Mouse (Mus musculus): ENCODE measurements around the gene Hif1an. TPM values are rescaled to one million over a fixed set of nuclear protein-coding genes. Genes with fewer than 3 reads are reported as not detected.

Gene Hif1an
- 12.2 and 13.8 TPM in 2 replicates for polyA plus RNA-seq (2015; fragmentation: Nextera tagmentation; extraction: Ambion mirVana)

DNA sequence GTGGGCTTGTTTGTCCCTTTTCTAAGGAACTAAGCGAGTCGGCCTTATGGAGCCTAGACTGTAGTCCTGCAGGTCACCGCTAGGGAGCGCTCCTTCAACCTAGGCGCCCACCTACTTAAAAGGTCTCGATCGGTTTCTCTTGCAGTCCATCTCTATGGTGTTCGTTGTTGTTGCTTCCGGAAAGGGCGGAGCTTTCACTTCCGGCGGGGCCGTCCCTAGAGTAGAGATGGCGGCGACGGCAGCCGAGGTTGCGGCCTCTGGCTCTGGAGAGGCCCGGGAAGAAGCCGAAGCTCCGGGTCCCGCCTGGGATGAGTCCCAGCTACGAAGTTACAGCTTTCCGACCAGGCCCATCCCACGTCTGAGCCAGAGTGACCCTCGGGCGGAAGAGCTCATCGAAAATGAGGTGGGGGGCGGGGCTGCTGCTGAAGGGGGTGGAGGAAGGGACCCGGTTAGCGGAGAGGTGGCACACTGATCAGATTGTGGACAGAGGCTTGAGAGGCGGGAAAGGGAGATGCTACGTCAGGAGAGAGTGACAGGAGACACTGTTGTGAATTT is at the start of gene Hif1an:
TSS of gene Hif1an (plus strand) at position 199 of the 555 bp plus-strand sequence.

DNA sequence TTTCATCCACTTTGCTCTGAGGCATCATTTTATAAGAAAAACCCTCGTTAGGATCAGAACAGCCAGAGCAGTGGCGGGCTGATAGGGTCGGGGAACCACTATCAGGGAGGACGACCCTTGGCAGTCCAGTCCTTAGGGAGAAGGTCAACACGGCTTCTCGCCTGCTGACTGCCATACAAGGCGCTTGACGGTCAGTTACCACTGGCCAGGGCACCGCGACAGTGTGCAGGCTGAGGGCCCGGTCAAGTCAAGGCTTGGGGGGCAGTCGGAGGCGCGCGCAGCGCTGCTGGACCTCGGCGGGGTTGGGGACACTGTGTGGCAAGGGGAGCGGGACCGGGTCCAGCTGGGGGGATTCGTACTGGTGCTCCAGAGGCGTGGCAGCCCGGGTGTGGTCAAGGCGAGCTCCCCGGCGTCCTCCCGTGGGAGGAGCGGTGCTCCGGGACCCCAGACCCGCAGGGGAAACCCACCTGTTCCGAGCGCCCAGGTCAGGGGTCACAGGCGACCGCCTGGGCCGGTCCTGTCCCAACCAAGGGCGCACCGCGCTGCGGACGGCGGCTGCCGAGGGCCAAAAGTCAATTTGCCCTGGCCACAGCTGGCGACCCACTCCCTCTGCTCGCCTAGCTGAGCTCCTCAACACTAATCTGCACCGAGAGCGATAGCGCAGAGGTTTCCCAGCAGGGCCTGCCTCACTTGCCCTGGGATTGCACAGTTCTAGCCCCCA is 17.2 kb upstream of the Hif1an start, which contains the start of gene Sec31b:
TSS of gene Sec31b (minus strand) at position 544 of the 721 bp plus-strand sequence.

DNA sequence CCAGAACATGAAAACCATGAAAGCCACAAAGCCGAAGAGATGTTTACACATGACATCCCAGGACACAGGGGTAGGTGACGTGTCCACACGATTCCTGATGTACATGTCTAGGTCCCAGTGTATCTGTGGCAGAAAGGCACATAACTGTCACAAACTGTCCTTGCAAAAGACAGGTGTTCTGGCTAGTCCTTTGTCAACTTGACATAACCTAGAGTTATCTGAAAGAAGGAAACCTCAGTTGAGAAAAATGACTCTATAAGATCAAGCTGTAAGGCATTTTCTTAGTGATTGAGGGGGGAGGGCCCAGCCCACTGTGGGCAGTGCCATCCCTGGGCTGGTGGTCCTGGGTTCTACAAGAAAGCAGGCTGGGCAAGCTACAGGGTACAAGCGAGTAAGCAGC is 9.9 kb upstream of the Hif1an start, which contains the start of gene Gm20538:
TSS of gene Gm20538 (minus strand) at position 101 of the 400 bp plus-strand sequence.

DNA sequence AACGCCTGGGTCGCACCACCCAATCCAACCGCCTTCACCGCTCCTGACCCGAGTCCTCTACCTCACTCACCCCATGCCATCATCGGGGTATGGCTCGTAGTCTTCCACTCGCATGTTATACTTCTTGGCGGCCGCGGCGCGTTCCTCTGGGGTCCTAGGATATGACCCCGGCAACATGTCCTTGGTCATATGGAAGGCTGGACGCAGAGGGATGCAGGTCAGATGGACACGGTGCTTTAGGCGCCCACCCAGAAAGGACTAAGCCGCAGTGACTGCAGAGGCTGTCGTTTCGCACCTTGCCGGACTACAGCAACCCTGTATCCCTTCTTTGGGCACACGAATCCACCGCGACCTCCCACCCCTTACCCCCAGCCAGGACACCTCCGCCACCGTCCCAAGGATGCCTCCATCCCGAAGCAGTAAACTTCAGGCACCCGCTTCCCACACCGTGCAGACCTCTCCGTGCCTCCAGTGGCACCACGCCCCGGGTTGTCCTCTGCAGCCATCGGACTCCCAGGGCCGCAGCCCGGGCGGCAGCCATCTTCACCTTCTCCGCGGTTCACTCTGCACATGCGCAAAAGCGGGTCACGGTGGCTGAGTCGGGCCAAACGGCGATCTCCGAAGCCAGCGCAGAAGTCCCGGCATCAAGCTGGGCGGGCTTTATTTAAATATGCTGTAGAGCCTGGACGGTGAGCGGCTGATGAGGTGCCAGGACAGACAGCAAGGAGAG is 7.6 kb upstream of the Hif1an start, which contains the start of gene Ndufb8:
TSS of gene Ndufb8 (minus strand) at position 580 of the 730 bp plus-strand sequence.

Other genes with a start within 250 kb of the Hif1an start
- 0.07 TPM in 1 of 2 replicates, not detected in the other for gene Scd4, start 229.8 kb upstream of the Hif1an start, polyA plus RNA-seq (2015; fragmentation: Nextera tagmentation; extraction: Ambion mirVana)
- 2.6 and 5.0 TPM in 2 replicates for gene Scd1, start 155.0 kb upstream of the Hif1an start, polyA plus RNA-seq (2015; fragmentation: Nextera tagmentation; extraction: Ambion mirVana)
- gene Wnt8b, start 69.4 kb upstream of the Hif1an start, polyA plus RNA-seq (2015; fragmentation: Nextera tagmentation; extraction: Ambion mirVana): not detected in 2 replicates
- gene Sec31b, start 17.0 kb upstream of the Hif1an start, polyA plus RNA-seq (2015; fragmentation: Nextera tagmentation; extraction: Ambion mirVana): 2.2 and 2.3 TPM in 2 replicates
- gene Gm20538, start 10.0 kb upstream of the Hif1an start, polyA plus RNA-seq (2015; fragmentation: Nextera tagmentation; extraction: Ambion mirVana): not detected in 2 replicates
- gene Ndufb8, start 7.4 kb upstream of the Hif1an start, polyA plus RNA-seq (2015; fragmentation: Nextera tagmentation; extraction: Ambion mirVana): 432 and 433 TPM in 2 replicates
- gene Pax2, start 193.2 kb downstream of the Hif1an start, polyA plus RNA-seq (2015; fragmentation: Nextera tagmentation; extraction: Ambion mirVana): not detected in 2 replicates

Data from spleen, postnatal 0 days (tissue).